Mouse (Mus musculus) adrenal gland, postnatal 14 days (tissue): Measurements from ENCODE around the gene H3f3b. TPM values are rescaled to one million over a fixed set of nuclear protein-coding genes. Genes with fewer than 3 reads are reported as not detected.
A peak's percentile ranks its signal among the peaks of the same experiment; 100 is the strongest.

Experiments
- DNase-seq: peaks from one replicate; pipeline ENCODE4 v3.0.0; 2021; ENCODE audit warnings: mixed read lengths
- long read RNA-seq, 2 experiments: library from polyadenylated mRNA; stranded (forward); transcript quantifications; one replicate each; pipeline ENCODE4 v2.0.0; 2021
- total RNA-seq: library from RNA; stranded (reverse); gene quantifications from 2 replicates; pipeline ENCODE4 v1.2.3, GENCODE M21; 2021

The H3f3b gene
- total RNA-seq: 340 and 347 TPM in 2 replicates
- long read RNA-seq, experiment 1, transcript H3f3b-201 (4 exons, 1,993 nt): major isoform, 910 of 1,039 reads
- long read RNA-seq, experiment 1, transcript H3f3b-203 (3 exons, 773 nt): minor isoform, 20 of 1,039 reads
- long read RNA-seq, experiment 1, partial matches to known transcripts: 2 of 1,039 reads
- long read RNA-seq, experiment 1, other reads (novel, unspliced or antisense): 105 of 1,039 reads
- long read RNA-seq, experiment 2, transcript H3f3b-201 (4 exons, 1,993 nt): major isoform, 488 of 570 reads
- long read RNA-seq, experiment 2, transcript H3f3b-203 (3 exons, 773 nt): minor isoform, 9 of 570 reads
- long read RNA-seq, experiment 2, partial matches to known transcripts: 3 of 570 reads
- long read RNA-seq, experiment 2, other reads (novel, unspliced or antisense): 70 of 570 reads

- DNase-seq: no peak
These were observed at the start of gene H3f3b for GRCm38 (mm10) chr11:116027756-116028155. Gene H3f3b (minus strand): TSS chr11:116027962.

DNA sequence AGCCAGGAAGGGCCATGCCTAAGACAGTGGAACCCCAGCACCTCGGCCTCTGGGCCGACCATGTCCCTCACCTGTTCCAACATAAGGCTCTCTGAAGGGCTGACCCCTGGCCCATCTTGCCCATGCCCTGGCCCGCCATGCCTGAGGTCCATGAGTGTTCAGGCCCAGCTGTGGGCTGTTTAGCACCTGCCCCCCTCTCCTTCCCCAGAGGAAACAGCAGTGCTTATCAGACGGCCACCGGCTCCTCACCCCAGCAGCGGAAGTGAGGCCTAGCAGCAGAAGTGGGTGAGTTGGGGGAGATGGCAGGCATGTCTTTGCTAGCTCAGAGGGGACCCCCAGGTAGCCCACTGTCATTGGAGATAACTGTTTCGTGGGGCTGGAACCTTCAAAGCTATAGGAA lies 49.1 kb upstream of the H3f3b start:
- DNase-seq: no peak

DNA sequence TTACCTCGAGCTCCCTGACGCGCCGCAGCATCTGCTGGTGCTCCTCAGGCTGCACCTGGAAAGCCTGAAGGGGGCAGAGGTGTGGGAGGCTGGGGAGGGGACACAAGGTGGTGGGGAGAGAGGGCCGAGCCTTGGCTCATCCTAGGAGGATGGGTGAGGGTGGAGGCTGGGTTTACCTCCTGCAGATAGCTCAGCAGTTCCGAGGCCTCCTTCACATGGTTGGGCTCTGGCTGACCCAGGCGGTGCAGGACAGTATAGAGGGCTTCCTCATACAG lies 48.4 kb upstream of the H3f3b start:
- no peak for DNase-seq

GRCm38 (mm10) chr11:116075539-116076265 lies 47.9 kb upstream of the H3f3b start:
- peak; percentile 47 for DNase-seq

DNA sequence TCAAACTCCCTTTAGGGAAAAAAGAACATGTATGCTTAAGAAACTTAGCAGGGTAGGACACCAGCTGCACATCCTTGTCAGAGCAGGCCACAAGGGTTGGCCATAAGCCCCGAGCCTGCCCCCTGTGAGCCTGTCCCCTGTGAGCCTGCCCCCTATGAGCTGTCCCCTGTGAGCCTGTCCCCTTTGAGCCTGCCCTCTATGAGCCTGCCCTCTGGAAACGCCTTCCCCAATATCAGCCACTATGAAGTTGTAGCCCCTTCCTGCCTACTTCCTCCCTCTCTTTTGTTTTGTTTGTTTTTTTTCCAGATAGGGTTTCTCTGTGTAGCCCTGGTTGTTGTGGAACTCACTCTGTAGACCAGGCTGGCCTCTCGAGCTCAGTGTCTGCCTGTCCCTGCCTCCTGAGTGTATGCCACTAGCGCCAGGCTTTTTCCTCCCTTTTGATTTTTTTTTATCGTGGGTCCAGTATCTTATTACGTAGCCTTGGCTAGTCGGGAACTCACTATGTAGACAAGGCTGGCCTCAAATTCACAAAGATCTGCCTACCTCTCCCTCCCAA lies 46.8 kb upstream of the H3f3b start:
- no peak for DNase-seq

DNA sequence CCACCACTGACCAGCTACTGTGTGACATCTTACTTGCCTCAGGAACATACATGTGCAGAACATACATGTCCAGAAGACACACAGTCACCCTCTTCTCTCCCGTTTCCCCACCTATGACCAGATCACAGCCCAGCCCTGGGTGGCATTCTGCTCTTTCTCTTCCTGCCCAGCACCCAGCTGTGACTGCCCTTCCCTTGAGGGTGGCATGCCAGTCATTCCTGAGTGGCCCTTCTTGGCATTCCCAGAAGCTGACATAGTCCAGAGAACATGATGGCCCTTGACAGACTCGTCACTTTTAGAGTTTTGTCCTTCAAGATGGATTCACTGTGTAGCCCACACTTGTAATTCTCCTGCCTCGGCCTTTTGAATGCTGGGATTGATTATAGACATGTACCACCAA lies 44.8 kb upstream of the H3f3b start:
- no peak for DNase-seq

DNA sequence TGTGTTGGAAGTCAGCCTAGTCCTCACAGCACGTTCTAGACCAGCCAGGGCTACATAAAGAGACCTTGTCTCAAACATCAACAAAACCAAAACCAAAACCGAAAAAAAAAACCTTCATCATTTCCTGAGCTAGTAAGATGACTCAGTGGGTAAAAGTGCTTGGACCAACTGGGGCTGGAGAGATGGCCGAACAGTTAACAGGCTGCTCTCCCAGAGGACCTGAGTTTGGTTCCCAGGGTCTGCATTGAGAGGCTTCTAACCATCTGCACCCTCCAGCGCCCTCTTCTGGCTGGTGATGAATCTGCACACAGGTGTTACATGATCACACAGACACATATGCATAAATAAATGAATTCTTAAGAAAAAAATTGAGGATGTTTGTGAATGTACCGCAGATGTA lies 43.7 kb upstream of the H3f3b start:
- peak; percentile 65 for DNase-seq

DNA sequence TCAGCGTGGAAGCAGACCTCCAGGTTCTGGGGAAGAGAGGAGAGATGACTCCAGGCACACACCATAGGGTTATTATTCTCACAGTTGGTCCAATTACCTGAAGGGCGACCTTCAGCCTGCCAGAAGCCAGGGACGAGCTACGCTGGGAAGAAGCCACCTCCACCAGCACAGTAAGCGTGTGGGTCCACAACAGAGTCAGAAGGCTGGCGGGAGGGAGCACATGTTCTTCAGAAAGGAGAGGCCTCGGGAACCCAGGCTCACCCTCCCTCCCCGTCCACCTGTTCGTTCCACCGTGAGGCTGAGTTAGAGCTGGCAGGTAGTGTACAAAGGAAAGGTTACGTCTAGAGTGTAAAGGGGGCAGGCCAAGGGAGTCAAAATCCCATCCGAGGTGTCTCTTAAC lies 37.6 kb upstream of the H3f3b start:
- DNase-seq: no peak

DNA sequence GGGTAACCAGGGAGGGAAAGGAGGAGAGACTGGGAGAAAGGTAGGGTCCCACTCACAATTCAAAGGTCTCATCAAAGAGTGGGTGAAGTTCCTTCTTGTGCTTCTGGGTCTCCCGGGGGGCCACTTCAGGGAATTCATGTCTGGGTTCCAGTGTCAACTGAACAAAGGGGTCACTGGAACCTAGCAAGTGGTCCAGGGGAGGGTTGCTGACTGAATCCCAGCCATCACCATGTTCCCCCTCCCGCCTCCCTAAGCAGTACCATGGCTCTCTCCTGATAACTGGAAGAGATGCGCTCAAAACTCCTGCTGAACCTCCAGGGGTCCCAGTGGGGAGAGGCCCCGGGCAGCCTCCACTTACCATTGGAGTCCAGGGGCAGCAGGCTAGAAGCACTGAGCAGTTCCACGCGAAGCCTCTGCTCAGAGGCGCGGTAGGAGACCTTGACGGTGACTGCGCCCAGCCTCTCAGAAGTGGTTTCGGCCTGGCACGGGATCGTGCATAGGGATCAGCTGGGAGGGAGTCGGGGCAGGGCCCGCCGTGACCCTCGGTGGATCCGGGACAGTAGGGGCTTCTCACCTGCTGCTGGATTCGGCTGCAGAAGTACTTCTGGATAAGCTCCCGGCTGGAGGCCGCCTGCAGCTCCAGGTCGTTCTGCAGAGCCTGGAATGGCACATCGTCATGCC lies 36.6 kb upstream of the H3f3b start:
- peak; percentile 35 for DNase-seq

DNA sequence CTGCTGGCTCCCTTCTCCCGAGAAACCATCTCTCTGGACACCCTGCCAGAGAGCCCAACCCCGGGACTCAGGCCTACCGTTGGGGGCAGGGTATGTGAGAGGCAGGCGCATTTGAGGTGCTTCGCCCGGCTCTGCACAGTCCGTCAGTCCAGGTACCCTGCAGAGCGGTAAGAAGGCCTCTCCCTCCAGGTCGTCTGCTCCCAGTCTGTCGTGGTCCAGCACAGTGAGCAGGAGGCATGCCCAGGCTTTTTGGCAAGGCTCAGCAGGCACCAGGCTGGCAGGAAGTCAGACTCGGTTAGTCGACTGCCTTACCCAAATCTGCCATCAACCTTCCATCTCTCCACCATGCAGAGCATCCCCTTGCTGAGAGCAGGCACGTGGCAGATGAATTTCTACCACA lies 35.8 kb upstream of the H3f3b start:
- DNase-seq: peak; percentile 29

GRCm38 (mm10) chr11:116062521-116062920 lies 34.8 kb upstream of the H3f3b start:
- DNase-seq: no peak

DNA sequence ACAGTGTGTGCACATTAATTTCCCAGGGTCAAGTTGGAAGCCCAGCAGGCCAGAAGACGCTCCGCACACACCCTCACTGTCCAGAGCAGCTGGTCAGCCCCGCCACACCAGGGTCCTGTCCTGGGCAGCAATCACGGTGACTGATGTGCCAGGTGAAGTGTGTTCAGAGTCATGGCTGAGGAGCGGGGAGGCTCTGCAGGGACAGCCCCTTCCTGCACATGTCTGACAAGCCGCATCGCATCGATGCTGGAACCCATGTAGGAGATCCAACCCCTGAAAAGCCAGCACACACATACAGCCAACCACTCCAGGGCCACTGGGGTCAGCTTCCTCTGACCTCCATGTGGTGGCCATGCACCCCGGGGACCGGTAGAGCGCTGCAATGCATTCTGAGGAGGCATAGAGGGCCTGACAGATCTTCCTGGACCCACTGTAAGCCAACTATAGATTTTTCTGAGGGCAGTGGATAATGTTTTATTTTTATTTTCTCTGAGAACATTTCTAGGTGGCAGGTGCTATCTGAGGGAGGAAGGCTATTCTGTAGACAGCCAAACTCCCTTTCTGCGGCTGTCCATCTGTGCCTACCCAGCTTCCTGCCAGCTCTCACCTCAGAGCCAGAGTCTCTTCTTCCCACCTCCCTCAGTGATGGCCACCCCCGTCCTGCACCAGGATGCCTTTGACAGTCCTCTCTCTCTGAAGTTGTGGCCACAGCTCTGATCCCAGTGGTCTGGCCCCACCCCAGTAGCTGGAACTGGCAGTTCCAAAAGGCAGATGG lies 34.1 kb upstream of the H3f3b start:
- DNase-seq: no peak

DNA sequence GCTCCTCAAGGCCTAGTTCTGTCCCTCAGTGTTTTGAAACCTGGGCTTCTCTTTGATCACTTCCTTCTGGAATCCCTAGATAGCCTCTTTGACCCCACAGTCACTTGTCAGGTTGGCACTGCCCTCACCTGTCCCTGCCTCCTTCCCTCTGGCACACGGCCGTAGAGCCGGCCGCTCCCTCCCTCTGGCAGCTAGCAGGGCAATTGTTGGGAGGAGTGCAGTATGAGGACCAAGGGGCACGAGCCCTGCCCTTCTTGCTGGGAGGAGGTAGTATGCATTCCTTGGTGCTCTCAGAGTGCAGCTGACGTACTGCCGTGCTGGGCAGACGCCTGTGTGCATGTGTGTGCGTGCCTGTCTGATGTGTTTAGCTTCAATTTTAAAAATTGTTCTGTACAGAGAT lies 32.8 kb upstream of the H3f3b start:
- DNase-seq: no peak

DNA sequence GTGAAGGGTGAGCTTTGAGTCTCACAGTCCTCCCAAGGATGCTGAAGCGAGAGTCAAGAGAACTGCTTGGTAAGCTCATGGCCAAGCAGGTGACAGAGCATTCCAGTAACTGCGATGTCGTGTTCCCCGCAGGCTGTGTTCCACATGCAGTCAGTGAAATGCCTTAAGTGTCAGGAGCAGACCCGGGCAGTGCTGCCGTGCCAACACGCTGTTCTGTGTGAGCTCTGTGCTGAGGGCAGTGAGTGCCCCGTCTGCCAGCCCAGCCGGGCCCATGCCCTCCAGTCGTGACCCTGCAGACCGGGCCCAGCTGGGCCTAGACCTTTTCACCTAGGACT lies 31.9 kb upstream of the H3f3b start:
- DNase-seq: no peak

- DNase-seq: no peak
These were observed 31.3 kb upstream of the H3f3b start for GRCm38 (mm10) chr11:116058868-116059690.

GRCm38 (mm10) chr11:116058022-116058614 lies 30.4 kb upstream of the H3f3b start:
- DNase-seq: no peak

- DNase-seq: no peak
These were observed 29.6 kb upstream of the H3f3b start for GRCm38 (mm10) chr11:116057237-116057881.

DNA sequence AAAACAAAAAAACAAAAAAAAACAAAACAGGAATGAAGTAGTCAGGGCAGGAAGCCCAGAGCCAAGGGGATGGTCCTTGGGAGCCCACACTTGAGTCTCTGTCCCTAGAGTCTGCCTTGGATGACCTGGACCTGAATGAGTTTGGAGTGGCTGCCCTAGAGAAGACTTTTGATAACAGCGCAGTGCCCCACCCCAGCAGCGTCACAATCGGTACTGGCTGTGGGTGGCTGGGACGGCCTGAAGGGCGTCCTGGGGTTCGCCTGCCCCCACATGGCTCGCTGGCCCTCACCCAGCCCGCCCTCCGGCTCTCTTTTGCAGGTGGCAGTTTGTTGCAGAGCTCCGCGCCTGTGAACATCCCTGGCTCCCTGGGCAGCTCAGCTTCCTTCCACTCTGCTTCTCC lies 28.1 kb upstream of the H3f3b start:
- DNase-seq: no peak

DNA sequence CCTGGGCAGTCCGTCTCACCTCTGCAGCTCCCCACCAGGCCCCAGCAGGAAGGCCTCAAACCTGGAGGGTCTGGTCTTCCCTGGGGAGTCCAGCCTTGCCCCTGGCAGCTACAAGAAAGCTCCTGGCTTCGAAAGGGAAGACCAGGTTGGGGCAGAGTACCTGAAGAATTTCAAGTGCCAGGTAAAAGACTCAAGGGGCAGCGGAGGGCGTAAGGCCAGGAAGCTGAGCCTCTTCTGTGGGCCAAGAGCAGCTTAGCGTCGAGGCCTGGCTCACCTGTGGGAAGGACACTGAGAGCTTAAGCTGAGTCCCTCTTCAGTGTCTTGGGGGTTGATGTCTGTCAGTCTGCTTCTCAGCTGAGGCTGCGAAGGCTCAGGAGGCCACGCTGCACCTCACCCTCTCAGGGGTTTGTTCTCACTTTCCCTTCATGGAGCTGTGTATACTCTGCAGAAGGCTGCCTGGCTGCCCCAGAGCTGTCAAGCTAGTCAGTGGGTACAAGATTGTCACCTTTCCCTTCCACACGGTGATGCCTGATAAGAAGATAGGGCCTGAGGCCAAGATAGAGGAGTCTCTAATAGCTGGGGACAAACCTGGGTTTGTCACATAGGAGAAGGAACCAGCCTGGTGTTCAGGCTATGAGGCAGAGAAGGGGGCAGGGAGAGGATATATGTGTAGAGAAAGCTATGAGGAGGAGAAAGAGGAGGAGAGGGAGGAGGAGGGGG lies 25.9 kb upstream of the H3f3b start:
- DNase-seq: no peak

GRCm38 (mm10) chr11:116050196-116050595 lies 22.4 kb upstream of the H3f3b start:
- no peak for DNase-seq
